Mouse (Mus musculus) c-Kit-positive CD71-positive TER-119-positive erythroid progenitor cells, embryonic 14.5 days (primary cell): Measurements from ENCODE around the gene Pcmt1.

Source experiments
- DNase-seq: peaks from one replicate; pipeline ENCODE4 v3.0.0-alpha.2; 2013; ENCODE audit warnings: low spot score

Gene Pcmt1

GRCm38 (mm10) chr10:7680731-7681301 lies at the start of gene Pcmt1, which contains the start of gene Lats1:
Gene Pcmt1 (minus strand): TSS chr10:7681136.
Gene Lats1 (plus strand): TSS chr10:7681214.
- DNase-seq: peak; percentile 69

DNA sequence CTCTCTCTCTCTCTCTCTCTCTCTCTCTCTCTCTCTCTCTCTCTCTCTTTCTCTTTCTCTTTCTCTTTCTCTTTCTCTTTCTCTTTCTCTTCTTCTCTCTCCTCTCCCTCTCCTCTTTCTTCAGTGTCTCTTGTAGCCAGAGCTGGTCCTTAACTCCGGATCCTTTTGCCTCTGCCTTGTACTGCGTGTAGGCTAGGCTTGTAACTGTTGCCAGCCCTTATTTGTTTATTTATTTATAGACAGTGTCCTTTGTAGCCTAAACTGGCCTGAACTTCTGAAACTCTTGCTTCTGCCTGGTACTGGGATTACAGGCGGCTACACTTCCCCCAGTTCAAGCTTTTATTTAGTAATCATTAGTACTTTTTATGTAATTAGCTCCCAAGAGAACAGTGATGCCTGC lies 46.1 kb upstream of the Pcmt1 start:
- no peak for DNase-seq

DNA sequence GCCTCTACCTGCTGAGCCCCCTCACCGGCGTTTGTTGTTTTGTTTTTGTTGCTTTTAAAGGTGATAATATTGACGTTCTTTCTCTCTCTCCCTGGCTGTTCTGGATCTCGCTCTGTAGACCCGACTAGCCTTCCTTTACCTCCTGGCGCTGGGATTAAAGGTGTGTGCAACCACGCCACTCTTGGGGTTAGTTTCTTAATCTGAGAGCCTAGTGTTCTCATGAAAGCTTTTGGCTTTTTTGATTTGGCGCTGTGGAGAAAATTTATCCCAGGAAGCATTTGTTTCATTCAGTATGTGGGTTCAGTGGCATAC lies 45.5 kb upstream of the Pcmt1 start:
- peak; percentile 22 for DNase-seq

DNA sequence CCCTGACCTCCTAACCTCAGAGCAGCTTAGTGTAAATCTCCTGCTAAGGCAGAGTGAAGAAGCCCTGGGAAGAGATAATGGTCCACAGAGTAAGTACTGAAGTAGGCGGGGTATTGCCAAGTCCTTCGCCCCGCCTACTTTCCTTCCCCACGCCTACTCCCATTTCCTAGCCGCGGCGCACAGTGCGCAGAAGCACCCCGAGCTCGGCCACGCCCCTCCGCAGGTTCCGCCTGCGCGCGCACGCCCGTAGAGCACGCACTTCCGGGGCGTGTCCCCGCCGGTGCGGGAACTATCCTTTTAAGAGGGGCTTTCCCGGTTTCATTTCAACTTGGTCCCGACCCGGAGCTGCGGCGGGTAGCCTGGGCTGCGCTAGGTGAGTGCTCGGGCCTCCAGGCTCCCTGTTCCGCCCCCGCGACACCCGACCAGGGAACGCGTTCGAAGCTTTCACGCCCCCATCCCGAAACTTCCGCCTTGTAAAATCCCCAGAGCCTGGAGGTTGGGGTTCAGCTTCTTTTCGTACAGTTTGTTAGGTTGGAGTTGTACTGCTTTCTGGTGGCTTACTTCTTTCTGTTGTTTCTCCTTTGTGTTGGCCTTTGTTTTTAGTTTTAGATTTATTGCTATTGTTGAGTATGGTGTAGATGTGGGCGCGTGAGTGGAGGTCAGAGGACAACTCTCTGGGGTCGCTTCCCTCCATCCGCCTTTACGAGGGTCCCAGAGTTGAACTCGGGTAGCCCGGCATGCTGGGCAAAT lies 45.0 kb upstream of the Pcmt1 start, which contains the start of gene Katna1:
TSS of gene Katna1 (plus strand) at position 250 of the 750 bp plus-strand sequence.
- DNase-seq: peak; percentile 95

GRCm38 (mm10) chr10:7715056-7715455 lies 34.1 kb upstream of the Pcmt1 start:
- no peak for DNase-seq

- DNase-seq: no peak
Observed at GRCm38 (mm10) chr10:7712506-7712905, 31.6 kb upstream of the Pcmt1 start.

DNA sequence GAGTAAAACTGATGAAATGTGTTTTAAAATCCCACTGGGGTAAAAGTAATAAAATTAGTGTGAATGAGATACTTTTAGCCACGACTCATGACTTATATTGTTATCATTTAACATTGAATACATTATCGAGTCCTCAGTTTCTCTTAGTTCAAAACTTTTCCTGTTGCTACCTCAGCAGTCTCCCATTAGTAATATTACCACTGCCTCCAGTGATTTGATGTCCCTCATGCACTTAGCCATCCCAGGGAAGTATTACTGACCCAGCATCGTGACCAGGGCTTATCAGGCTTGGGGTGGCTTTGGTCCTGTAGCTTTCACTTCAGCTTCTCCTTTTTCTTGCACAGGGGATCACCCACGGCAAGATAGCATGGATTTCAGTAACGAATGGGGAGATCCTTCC lies 29.2 kb upstream of the Pcmt1 start:
- DNase-seq: no peak

GRCm38 (mm10) chr10:7702586-7702985 lies 21.6 kb upstream of the Pcmt1 start:
- no peak for DNase-seq

GRCm38 (mm10) chr10:7700120-7700519 lies 19.2 kb upstream of the Pcmt1 start:
- DNase-seq: no peak

- no peak for DNase-seq
Observed at GRCm38 (mm10) chr10:7695286-7695685, 14.3 kb upstream of the Pcmt1 start.

GRCm38 (mm10) chr10:7686902-7687301 lies 6.0 kb upstream of the Pcmt1 start:
- DNase-seq: no peak

DNA sequence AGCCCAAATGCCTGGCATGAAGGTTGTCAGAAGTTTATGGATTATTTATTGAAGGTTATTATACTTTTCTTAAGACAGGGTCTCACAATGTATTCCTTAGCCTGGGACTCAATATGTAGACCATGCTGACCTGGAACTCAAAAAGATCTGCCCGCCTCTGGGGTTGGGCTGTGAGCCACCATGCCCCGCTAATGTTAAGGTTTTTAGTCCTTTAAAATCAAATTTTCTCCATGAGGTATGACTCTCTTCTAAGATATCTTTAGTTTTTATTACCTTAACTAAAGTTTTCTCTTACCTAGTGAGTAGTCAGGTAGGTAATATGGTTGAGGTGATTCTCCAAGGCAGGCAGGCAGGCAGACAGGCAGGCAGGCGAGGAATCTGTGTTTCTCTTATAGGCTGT lies 1.3 kb upstream of the Pcmt1 start:
- peak; percentile 21 for DNase-seq

DNA sequence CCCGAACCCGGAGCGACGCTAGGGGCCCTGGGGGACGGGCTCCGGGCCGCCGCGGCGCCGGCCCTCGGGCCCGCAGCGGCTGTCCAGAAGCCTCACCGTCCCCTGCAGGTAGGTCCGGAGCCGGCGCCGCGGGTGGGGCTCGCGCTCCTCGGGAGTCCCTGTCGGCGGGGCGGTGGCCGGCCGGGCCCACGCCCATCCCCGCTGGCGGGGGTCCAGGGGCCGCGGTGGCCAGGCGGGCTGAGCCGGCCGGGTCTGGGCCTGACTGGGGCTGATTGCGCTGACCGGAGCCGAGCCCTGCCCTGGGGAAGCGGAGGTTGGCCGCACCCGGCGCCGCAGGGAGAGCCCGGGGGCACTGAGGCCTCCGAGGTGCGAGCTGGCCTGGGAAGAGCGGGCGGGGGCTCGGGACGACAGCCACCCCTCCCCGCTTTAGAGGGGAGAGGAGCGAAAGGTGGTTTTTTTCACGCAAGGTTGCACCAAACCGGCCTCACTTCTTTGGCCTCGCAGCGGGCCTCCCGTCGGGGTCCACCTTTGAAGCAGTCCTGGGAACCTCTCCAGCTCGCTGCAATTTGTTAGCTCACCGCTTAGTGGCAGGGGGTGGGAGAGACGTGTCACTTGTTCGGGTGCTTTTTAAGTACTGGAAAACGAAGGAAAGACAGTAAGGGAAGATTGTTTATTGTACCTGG lies 548 bp upstream of the Pcmt1 start:
- DNase-seq: peak; percentile 62

GRCm38 (mm10) chr10:7673673-7674072 lies 7.3 kb downstream of the Pcmt1 start:
- peak; percentile 45 for DNase-seq

DNA sequence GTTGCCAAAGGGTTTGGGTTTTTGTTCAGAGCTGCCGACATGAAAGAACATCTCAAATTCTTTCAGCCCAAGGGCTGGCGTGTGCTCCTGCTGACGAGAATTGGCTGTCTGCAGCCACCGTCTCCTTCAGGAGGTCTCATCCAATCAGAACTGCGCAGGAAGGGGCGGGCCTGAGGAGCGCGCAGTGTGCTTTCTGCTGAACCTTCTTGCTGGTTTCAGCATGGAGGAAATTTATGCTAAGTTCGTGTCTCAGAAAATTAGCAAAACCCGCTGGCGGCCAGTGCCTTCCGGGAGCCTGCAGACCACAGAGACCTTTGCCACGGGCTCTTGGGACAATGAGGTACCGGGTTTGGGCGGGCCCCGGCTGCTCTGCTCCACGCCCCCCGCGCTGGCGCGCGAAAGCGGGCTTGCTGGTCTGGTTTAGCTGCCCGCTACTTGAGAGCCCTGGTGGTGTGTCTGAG lies 13.6 kb downstream of the Pcmt1 start, which contains the start of gene Nup43:
TSS of gene Nup43 (plus strand) at position 162 of the 461 bp plus-strand sequence.
- peak; percentile 90 for DNase-seq

DNA sequence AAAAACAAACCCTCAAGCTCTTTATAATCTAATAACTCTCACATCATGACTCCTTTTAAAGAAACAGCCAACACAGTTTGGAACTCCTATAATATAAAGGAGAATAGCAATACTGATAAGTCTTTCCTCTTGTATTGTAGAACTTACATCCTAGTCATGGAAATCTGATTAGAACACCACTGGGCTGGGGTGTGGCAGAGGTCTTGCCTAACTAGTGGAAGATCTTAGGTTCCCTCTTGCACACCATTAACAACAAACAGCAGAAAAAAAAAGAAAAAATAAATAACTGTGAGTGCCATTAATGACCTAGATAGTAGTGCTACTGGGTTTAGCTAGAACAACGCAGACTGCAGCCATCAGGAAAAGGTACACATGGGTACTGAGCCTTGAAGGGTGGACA lies 16.0 kb downstream of the Pcmt1 start:
- DNase-seq: no peak

DNA sequence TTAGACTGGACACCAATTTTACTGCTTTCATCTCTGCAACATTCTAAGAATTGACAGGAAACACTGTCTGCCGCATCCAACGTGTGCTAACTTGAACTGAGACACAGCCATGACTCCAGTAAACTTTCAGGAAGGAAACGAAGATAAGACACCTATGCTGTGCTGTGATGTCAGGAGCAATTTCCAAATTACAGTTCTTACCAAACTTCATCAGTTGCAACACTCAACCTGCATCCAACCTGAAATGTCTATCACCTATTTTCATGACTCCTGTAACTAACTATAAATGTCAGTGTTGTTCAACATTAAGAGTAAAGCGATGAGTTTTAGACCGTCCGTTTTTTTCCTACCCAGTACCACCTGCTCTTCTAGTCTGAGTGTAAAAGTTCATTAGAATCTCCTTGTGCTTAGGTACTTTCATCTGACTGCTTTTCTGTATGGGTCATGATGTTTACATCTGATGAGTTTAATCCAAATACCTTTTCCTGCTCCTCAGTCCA lies 16.9 kb downstream of the Pcmt1 start:
- peak; percentile 37 for DNase-seq

DNA sequence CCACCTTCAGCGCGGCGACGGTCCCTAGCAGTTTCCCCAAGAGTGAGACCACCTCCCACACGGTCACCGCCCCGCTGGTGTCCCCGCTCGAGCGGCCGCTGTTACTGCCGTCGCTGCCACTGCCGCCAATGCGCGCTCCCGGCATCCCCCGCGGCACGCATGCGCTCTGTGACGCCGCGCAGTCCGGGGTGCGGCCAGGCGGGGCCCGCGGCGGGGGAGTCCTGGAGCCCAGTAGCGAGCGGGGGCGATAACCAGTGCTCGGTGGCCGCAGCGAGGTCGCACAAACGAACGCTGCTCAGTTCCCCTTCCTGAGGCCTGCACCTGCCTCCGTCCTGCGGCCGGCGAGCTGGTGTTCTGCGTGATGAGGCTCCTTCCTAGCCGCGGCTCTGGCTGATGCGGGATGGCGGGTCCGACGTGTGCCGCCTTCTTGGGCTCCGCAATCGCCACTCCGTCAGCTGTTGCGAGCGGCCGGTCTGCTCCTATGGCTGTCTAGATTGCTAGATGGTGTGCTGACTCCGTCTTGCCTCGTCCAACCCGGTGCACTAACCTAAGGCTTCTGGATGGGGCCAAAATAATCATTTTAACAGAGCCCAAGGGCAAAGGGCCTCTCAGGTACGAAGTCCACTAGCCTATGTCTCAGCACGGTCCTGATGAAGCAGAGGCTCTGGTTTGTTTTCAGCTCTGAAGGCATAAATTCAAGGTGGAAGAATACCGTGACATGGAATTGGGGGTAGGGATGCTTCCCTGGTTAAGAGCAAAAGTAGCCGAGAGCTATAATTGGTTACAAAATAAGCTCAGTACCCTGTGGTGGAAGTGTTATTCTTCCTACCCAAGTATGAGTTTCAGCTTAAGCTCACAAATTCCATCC lies 17.5 kb downstream of the Pcmt1 start:
- peak; percentile 83 for DNase-seq

- DNase-seq: peak; percentile 75
Observed at GRCm38 (mm10) chr10:7662471-7663141, 18.3 kb downstream of the Pcmt1 start.

- no peak for DNase-seq
Observed at GRCm38 (mm10) chr10:7651057-7651456, 29.9 kb downstream of the Pcmt1 start.

GRCm38 (mm10) chr10:7649059-7649458 lies 31.9 kb downstream of the Pcmt1 start:
- no peak for DNase-seq
